Mouse (Mus musculus) thymus, postnatal 4 days (tissue): ENCODE measurements at regions not wholly inside any gene's neighbourhood (a gene's known extent, or its start where the extent isn't known, plus 50 kb on each side); places are given as distances from the start of the nearest gene placed in this dataset.
"Not testable (repeated sequence)": the region's sequence is repeated elsewhere in the genome, so short reads cannot be mapped to it uniquely, and the experiment has no call there.

Experiments used
- DNase-seq: peaks from one replicate; pipeline ENCODE4 v3.0.0; 2021

DNA sequence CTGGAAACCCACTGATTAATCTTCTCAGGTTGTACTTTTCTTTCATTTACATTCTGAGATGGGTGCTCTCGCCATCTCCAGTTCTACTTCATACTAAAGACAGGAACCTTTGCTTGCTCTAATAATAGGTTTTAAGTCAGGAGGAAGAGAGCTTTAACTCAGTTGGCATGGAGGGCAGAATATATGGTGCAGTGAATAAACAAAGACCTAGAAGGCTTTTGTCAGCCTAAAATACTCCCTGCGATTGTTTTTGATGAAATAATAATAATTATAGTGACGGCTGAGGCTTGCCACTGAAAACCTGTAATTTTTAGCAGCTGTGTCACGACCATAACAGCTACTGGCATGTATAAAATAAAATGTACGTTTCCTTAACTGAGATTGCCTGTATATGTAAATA lies 327.9 kb upstream of the Cwc22 start:
- no peak for DNase-seq

DNA sequence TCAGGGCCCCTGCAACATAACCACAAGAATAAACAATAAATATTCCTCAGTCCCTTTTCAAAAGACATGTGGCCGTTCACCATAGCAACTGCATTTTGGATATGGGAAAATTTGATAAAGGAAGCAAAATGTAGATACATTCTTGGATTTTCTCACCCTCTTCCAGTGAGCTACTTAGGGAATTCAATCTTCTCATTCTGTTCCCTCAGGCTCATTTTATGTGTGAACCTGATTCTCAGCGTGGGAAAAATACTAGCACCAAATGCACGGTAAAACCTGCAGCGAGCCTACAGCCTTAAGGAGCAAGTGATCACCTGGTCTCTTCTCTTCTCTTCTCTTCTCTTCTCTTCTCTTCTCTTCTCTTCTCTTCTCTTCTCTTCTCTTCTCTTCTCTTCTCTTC lies 322.5 kb upstream of the Cwc22 start:
- DNase-seq, result no peak

DNA sequence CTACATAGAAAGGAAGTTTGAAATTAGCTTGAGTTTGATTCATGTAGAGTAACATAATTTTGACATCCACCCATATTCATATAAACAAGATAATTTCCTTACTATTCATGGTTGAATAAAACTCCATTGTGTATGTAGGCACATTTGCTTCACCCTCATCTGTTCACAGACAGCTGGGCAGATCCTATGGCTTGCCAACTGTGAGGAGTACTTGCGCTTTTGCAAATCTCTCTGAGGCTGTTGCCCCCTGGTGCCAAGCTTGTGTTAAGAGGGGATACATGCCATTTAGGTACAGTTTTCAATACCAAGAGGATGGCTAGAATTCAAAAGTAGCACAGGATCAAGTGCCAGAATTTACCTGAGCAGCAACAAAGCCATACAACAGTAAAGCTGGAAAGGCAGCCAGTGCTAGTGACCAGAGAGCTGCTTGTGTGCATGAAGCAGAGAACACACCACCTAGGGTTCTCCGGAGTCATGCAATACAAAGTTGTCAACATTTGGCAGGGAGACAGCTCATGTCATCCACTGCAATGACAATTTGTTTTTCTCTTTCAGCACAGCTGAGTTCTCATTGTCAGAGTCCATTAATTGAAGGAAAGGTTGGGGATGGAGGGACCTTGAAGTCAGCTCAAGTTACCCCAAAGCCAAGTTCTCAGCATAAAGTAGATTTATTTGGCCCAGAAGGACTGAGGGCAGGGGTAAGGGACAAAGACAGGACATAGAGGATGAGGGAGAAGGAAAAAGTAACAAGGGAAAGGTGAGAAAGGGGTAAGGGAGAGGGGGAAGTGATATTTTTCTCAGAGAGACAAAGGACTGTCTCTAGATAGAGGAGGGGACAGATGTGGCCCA lies 321.6 kb upstream of the Cwc22 start:
- DNase-seq, result no peak

DNA sequence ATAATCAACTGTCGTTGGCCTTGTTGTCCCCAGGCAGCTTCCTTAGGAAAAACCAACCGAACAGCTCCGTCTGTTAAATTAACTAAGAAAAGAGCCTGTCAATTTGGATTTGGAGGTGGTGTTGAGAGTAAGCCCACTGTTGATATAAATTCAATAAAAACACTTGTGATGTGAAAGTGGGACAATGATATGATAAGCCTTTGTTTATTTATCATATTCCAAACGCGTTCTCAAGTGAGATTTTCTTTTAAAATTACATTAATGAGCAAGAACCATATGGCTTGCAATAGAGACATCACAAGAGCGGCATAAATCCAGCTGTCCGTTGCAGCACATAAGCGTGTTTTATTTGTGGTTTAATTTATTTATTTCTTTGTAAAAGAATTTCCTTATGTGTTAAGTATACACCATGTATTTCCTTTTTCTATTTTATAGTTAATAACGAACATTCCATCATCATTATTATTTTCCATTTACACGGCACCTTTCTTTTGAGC lies 307.5 kb upstream of the Cwc22 start:
- DNase-seq, result no peak

DNA sequence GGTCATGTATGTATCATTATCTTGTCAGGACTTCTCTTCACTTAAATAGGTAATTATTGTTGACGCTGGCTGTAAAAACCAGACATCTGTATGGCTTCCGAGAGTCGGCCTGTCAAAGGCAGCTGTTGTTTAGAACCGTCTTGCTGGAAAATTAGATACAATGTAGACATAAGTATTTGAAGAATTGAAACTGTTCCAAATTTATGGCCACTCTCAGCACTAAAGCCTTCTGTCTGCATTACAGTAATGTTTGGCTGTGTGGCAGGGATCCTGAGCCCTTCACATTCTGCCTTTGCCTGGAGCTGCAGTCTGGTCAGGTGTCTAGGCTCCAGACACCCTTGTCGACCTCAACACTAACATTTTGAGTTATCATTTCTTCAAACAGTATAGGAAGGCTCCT lies 300.2 kb upstream of the Cwc22 start:
- DNase-seq, result no peak

DNA sequence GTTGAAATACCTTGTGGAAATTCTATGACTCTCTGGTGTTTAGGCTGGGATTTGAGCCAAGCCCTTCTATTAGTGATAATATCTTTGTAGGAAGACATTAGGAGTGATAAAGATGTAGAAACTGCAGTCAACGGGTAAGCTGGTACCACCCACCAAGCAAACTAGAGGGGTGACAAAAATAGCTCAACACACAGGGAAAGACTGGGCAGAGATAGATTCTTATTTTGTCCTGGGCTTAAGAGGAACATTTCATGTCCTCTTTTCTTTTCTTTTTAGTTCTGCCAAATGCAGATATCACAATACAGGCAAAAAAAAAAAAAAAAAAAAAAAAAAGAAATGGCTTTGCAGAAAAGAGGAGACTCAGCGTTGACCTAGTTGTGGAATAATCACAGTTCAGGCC lies 294.1 kb upstream of the Cwc22 start:
- DNase-seq, result no peak

DNA sequence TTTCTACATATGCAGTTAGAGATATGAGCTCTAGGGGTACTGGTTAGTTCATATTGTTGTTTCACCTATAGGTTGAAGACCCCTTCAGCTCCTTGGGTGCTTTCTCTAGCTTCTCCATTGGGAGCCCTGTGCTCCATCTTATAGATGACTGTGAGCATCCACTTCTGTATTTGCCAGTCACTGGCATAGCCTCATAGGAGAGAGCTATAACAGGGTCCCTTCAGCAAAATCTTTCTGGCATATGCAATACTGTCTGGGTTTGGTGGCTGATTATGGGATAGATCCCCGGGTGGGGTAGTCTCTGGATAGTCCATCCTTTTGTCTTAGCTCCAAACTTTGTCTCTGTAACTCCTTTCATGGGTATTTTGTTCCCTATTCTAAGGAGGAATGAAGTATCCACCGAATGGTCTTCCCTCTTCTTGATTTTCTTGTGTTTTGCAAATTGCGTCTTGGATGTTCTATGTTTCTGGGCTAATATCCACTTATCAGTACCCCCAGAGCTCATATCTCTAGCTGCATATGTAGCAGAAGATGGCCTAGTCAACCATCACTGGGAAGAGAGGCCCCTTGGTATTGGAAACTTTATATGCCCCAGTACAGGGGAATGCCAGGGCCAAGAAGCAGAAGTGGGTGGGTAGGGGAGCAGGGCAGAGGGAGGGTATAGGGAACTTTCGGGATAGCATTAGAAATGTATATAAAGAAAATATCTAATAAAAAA lies 279.4 kb upstream of the Cwc22 start:
- DNase-seq, result not testable (repeated sequence)

DNA sequence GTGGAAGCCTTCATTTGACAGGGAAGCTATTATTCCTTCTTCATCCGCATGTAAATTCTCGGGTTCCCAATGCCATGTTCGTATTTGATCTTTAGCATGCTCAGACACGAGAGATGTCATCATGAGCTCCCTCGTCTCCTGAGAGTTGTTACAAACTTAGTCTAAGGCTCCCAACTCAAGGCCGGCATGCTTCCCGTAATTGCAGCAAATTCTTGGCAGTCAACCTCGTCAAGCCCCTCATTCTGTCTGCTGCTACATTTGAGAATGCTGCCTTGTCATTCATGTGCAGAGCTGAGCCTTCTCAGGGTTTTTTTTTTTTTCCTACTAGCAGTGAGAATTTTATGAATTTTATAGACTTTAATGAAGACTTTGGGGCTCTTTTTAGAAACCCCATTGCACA lies 268.3 kb upstream of the Cwc22 start:
- DNase-seq, result no peak

DNA sequence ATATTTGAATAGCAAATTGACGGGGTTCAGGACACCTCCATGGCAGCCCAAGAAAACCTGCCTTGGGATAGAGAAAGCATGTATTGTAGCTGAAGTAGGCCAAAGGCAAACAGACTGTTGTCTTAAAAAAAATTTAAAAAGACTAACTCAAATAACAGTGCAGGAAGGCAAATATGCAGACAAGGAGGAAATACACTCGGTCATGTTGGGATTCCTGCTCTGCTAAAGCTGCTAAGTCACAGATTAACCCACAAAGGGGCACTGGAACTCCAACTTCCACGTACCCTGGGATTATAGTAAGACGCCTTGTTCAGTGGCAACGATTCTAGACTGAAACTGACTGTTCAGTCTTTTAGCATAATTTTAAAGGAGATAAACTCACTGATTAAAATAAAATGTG lies 258.9 kb upstream of the Cwc22 start:
- no peak for DNase-seq

DNA sequence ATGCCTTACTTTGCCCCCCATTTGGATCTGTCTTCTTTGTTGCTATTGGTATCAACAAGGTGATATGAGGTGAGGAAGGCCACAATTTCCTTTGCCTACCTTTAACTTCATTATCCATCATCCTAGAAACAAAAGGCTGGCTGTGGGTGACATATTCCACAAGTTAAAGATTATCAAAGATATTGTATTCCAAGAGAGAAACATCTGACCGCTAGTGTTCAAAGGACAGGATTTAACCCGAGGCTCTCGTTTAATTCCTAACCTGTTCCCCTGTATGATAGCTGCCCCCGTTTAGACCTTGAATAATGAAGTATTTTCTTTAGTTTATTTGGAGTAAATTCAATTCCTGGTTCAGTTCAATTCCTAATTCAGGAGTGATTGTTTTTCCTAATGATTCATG lies 249.8 kb upstream of the Cwc22 start:
- no peak for DNase-seq

DNA sequence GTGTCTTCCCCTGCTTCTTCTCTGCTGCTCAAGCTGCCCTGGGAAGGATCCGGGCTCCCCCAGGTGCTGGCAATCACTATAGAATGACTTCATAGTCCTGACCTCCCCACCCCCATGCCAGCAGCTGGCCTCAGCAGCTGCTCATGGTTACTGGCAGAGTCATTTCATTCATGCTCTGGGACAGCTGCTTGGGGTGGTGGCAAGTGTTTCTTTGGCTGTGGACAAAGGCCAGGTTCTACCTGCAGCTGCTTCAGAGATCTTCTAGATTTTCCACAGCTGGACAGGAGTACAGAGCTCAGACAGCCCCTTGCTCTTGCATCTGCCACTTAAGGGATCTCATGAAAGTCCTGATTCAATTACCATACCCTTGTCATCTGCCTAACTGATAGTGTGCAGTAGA lies 243.4 kb upstream of the Cwc22 start:
- peak; percentile 6 for DNase-seq

DNA sequence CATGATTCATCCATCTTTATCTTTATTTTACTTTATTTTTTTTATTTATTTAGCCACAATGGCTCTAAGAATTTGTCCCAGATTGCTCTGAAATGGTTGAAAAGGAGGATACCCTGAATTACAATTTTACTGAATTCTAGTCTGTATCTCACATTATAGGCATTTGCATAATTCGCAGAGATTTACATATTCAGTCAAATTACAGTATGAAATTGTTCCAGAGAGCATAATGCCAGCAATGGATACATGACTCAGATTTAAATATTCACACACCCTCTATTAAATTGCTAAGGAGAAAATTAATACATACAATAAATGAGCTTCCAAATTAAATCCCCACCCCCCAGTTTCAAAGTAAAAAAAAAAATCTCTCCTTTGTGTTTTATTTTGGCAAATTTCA lies 238.8 kb upstream of the Cwc22 start:
- DNase-seq, result no peak

DNA sequence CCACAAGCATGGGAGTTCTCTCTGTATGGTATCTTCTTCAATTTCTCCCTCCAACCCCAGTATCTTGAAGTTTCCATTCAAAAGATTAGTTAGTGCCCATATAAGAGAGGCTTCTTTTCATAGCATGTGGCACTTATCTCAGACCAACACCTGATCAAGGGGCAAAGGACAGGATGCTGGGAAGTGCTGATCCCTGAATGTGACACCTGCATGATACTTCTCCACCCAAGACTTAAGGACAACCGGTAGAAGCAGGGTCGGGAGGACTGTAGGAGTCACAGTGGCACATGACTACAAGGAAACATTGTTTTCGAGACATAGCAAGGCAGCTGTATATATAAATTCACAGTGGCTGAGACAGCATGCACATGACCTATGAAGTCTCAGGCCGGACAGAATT lies 227.6 kb upstream of the Cwc22 start:
- no peak for DNase-seq

DNA sequence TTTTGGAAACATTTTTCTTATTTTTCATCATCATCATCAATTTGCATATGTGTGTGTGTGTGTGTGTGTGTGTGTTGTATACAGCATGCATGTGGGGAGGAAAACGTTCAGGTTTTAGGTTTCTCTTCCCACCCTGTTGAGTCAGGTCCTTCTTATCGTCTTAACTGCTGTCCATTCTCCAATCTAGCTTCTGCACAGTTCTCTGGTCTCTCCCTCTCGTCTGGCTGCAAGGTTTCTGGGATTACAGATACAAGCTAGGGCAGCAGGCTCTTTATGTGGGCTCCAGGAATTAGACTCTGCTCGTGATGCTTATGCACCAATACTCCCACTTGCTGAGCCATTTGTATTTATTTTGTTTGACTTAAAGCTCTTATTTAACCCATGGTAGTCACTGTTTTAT lies 226.6 kb upstream of the Cwc22 start:
- DNase-seq, result no peak

DNA sequence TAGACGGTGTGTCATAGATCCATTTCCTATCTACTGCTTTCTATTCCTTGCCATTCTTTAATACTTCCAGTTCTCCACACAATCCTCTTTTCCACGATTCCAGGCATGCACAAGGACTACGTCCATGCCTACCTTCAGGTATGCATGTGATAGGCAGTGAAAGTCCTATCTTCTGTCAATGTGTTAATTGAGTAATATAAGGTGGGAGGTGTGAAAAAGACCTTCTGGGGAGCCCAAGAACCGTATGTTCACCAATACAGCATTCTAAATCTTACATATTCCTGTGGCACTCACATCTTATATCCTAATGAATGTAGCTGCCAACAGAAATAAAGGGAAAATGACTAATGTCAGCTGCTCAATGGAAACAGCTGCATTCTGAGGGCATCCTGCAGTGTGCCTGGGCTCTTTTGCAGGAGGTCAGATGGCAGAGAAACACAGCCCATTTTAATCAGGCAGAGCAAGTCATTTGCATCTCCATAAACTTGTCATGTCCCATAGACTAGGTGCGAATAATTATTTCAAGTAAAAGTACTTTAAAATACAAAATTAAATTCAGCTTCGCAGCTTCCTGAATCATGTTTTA lies 224.1 kb upstream of the Cwc22 start:
- no peak for DNase-seq

DNA sequence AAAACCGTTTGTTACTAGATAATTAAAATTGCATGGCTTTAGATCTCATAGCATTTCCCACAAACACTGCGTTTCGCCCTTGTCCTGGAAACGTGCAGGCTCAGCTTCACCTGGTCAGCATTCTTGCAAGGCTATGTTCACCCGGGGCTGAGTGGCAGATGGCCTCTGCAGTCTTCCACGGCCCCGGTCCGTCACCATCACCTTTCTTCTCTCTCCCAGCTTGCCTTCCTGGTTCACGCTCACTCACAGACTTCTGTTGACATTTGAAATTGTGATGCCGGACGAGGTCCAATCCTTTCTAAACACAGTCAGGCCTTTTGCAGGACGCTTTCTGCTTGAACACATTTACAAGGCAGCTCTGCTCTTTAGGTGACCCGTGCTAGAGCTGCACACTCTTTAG lies 219.3 kb upstream of the Cwc22 start:
- DNase-seq, result no peak

DNA sequence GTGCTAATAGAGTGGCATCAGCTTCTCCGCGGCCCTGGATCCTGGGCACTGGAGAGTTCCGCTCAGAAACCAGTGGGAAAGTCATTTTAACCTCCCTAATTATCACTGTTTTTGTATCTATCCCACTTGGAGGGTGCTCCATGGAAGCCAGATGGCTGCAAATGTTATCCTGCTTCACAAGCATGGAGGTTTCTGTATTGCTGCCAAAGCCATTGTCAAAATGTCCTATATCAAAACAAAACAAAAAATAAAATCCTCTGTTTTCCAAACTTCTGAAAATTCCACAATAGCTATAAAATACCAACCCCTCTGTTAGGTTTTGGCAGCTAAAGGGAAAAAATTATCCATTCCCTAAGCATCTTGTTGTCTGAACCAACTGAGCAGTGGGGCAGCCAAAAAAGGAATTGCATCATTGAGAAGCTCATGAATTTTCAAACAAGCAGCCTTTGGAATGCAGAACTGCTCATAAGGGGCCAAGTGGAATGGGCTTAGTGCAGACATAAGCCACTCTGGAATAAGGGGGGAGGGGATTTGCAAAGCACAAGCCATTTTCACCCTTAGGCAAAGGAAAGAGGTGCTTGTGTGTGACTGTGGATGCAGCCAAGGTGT lies 213.8 kb upstream of the Cwc22 start:
- no peak for DNase-seq

DNA sequence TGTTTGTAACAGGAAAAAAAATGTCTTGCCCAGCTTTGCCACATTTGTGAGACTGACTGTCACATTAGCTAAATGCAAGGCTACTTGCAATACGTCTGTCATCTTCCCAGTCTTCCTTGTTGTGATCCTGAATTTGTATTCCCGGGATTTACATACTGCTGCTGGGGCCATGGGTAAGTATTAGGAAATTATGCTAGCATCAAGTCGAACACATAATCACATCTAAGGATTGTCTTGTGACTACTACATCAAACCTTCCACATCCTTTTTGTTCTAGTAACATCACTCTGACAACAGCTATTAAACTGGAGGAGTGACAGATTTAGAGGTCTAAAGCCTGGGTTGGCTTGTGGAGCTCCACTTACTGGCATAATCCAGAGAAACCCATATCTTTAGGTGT lies 164.2 kb upstream of the Cwc22 start:
- no peak for DNase-seq

DNA sequence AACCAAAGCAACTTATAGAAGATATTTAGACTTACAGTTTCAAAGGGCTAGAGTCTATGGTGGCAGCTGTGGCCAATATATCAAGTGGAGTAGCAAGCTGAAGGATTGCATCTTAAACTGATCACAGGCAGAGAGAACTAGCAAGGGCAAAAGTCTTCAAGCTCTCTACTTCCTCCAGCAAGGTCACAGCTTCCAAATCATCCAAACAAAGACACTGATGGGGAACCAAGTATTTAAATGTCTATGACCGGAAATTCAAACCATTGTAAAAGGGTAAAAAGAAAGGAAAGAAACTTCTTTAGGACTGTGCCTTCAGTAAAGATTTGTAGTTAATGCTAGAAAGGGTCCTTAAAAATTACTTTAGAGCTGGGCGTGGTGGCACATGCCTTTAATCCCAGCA lies 149.4 kb upstream of the Cwc22 start:
- no peak for DNase-seq

DNA sequence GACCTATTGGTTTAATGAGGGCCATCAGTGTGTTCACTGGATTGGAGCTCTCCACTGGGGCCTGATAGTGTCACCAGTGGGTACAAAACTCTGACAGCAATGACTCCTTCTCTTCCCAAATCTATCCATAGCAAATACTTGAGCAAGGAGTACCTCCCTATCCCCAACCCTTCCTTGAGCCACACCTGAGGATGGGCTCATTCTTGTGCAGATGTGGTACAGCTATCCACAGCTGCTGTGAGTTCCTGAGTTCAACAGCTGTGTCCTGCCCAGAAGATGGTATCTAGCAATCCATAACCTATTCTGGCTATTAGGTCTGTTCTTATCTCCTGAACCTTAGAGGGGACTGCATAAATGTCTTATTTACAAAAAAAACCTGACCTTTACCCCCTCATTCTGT lies 148.7 kb upstream of the Cwc22 start:
- DNase-seq, result no peak

DNA sequence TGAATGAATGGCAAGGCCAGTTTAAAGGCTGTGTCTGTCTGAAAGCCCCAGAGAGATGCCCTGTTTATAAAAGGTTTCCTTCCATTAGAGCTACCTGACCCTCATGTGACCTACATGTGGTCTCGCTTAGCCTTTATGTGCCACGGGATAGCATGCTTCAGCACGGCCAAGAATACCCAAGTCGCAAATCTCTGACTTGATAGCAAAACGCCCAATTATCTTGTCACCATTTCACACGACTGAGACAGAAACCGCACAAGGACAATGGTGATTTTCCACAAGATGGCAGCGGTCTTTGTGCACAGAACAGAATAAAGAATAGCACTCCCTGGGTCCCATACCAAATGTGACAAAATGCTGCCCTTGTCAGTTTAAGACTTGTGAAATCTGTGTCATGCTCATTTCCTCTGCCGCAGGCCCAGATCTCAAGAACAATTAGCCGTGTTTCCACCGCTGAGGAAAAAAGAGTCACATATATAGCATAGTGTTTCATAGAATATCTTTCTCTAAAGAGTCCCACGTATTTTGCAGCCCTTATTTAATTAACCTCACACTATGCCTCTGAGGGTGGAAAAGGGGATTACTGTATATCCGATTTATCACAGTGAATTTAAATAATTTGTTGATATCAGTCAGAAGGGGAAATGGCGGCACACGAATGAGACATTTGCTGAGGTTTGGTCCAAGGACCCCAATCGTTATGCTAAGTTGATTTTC lies 118.3 kb upstream of the Cwc22 start:
- no peak for DNase-seq

DNA sequence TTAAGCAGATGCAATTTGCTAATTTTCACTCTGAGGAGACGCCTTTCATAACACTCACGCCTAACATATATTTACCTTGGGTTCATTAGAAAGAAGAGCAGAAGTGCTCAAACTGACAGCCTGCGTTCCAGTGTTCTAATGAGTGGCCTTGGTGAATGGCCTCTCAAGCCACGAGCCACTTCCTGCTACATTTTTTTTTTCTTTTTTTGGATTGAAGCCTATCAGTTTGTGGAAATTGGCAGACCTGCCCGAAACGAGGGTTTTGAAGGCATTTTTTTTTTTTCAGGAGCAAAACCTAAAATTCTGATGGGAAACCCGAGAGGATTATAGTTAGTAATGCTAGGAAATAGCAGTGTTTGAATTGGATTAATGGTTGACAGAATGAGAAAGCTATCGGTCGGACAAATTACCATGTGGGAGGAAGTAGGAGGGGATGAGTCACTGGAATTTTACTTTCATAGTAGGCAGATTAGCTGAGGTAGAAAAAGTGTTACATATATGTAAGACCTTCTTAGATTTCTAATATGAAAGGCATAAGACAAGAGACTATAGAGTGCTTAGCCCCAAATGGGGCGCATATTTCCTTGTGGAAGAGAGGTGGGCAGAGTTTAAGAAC lies 113.7 kb upstream of the Cwc22 start:
- DNase-seq, result no peak

DNA sequence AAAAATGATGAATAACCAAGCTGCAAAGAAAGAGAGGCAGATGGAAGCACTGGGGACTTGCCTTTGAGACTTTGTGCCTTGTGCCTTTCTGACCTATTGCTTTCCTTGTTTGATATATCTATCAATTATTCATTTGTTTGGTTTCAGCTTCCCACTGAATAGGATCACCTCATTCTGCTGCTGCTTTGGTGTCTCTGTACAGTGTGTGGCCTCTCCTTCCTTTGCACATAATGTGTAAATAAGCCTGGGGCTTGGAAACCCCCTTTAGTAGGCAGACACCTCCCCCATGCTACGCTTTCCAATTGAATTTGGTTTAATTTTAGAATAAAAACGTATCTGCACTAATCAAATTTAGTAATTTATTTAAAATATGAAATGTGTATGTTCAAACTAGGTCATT lies 112.8 kb upstream of the Cwc22 start:
- DNase-seq, result no peak
